Mouse (Mus musculus) hindbrain, embryonic 10.5 days (tissue): ENCODE measurements around the gene Vps26a. TPM values are rescaled to one million over a fixed set of nuclear protein-coding genes. Genes with fewer than 3 reads are reported as not detected.
A peak's percentile ranks its signal among the peaks of the same experiment; 100 is the strongest.
"Not testable (repeated sequence)": the region's sequence is repeated elsewhere in the genome, so short reads cannot be mapped to it uniquely, and the experiment has no call there.

Experiments used
- DNase-seq: peaks from one replicate; pipeline ENCODE4 v3.0.0-alpha.2; 2017; ENCODE audit warnings: low spot score
- H3K27ac ChIP-seq: fragments of 300-500 bp; sonication (generic); 2 replicates; pipeline ENCODE4 v1.5.1; 2016; ENCODE audit warnings: mild to moderate bottlenecking, moderate library complexity
- H3K27me3 ChIP-seq: fragments of 300-500 bp; sonication (generic); 2 replicates; pipeline ENCODE4 v1.6.1; 2016; ENCODE audit warnings: mild to moderate bottlenecking; ENCODE audit not compliant: poor library complexity, insufficient read depth, severe bottlenecking
- H3K36me3 ChIP-seq: fragments of 300-500 bp; sonication (generic); 2 replicates; pipeline ENCODE4 v1.6.1; 2016; ENCODE audit warnings: mild to moderate bottlenecking, moderate library complexity
- H3K4me1 ChIP-seq: fragments of 300-500 bp; sonication (generic); replicated peaks from 2 replicates; pipeline ENCODE4 v1.6.1; 2016; ENCODE audit warnings: mild to moderate bottlenecking
- H3K4me3 ChIP-seq: fragments of 300-500 bp; sonication (generic); 2 replicates; pipeline ENCODE4 v1.5.1; 2016; ENCODE audit warnings: mild to moderate bottlenecking, moderate library complexity
- H3K9me3 ChIP-seq: fragments of 300-500 bp; sonication (generic); 2 replicates; pipeline ENCODE4 v1.6.1; 2016; ENCODE audit warnings: mild to moderate bottlenecking, moderate library complexity
- WGBS: fragments of 180-500 bp; shearing (Covaris S2); methylation state at CpG from one replicate; pipeline ENCODE4 v1.1.7; 2016; 5-methylcytosine and 5-hydroxymethylcytosine counted together
- polyA plus RNA-seq: library from polyadenylated mRNA; unstranded; fragments of >200 nt; fragmentation: Nextera tagmentation; extraction: Ambion mirVana; gene quantifications from 2 replicates; pipeline ENCODE4 v1.2.1, GENCODE M21; 2016

Vps26a gene
- polyA plus RNA-seq, 1 experiment from 2014 or later, result 78.4 TPM

DNA sequence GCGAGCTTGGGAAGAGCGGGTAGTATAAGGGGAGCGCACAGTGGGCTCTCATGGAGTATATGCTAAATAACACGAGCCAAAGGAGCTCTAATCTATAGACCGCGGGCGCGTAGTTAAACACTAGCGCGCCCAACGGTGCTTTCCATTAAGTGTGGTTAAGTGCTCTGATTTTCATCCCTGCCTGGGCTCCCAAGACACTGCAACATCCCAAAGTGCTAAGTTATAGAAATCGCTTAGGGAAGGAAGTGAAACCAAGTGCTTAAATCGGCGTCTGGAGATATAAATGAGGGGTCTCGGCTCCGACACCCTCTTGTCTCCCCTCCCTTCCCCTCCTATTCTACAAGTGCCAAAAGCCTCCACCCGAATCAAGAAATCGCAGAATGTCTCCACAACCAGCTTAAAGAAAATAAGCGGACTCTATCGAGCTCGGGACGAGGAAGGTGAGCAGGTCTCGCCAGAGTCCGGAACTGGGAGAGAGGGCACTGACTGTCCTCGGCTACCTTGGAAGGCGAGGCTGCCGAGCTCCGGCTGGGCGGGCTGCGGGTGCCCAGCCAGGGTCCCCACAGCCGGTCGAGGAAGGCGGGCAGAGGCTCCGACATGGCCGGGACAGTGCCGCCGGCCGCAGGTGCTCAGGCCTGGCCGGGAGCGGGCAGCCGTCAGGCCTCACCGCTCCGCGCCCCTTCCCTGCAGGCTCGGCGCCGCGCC is 575 bp downstream of the Vps26a start:
- peak; percentile 46 for DNase-seq
- Histone ChIP-seq H3K9me3 (no peaks in the 10 kb centered on the region), H3K4me1 (peaks cover 21% of the 10 kb centered on the region), H3K4me3 (peak overlapping the region; percentile 83), H3K27me3 (no peaks in the 10 kb centered on the region), H3K27ac (peak overlapping the region; percentile 93), H3K36me3 (no peaks in the 10 kb centered on the region)
- under 1% methylated on average over 48 of the region's 48 CpGs for WGBS

GRCm38 (mm10) chr10:62481108-62481852 is 5.3 kb downstream of the Vps26a start:
- Histone ChIP-seq H3K4me3 (no peak overlapping the region), H3K36me3 (peaks cover 17% of the 10 kb centered on the region), H3K27ac (no peak overlapping the region), H3K4me1 (peaks cover 8% of the 10 kb centered on the region), H3K9me3 (no peaks in the 10 kb centered on the region), H3K27me3 (no peaks in the 10 kb centered on the region)
- no peak for DNase-seq
- WGBS, result 75% methylated on average over 7 of the region's 7 CpGs

- H3K9me3 ChIP-seq, result no peaks in the 10 kb centered on the region
- no peaks in the 10 kb centered on the region for H3K27me3 ChIP-seq
- peaks cover 23% of the 10 kb centered on the region for H3K36me3 ChIP-seq
- DNase-seq, result no peak
- H3K27ac ChIP-seq, result no peak overlapping the region
- H3K4me1 ChIP-seq, result no peaks in the 10 kb centered on the region
- 78% methylated on average over 2 of the region's 2 CpGs for WGBS
- H3K4me3 ChIP-seq, result no peak overlapping the region
These were observed 9.6 kb downstream of the Vps26a start for GRCm38 (mm10) chr10:62476980-62477379.

- Histone ChIP-seq H3K27me3 (no peaks in the 10 kb centered on the region), H3K4me3 (no peak overlapping the region), H3K4me1 (no peaks in the 10 kb centered on the region), H3K27ac (no peak overlapping the region), H3K9me3 (no peaks in the 10 kb centered on the region), H3K36me3 (peaks cover 23% of the 10 kb centered on the region)
- 93% methylated on average over 10 of the region's 10 CpGs for WGBS
- no peak for DNase-seq
These were observed 11.7 kb downstream of the Vps26a start for GRCm38 (mm10) chr10:62474944-62475343.

- Histone ChIP-seq H3K4me1 (no peaks in the 10 kb centered on the region), H3K27me3 (no peaks in the 10 kb centered on the region), H3K9me3 (no peaks in the 10 kb centered on the region), H3K27ac (no peak overlapping the region), H3K4me3 (no peak overlapping the region), H3K36me3 (peaks cover 30% of the 10 kb centered on the region)
- no peak for DNase-seq
- 83% methylated on average over 5 of the region's 5 CpGs for WGBS
These were observed 15.5 kb downstream of the Vps26a start for GRCm38 (mm10) chr10:62471105-62471504.

- Histone ChIP-seq H3K27ac (no peak overlapping the region), H3K36me3 (peaks cover 35% of the 10 kb centered on the region), H3K9me3 (no peaks in the 10 kb centered on the region), H3K4me1 (no peaks in the 10 kb centered on the region), H3K27me3 (no peaks in the 10 kb centered on the region), H3K4me3 (no peak overlapping the region)
- 93% methylated on average over 4 of the region's 4 CpGs for WGBS
- DNase-seq, result no peak
These were observed 16.9 kb downstream of the Vps26a start for GRCm38 (mm10) chr10:62469736-62470135.

GRCm38 (mm10) chr10:62461321-62461720 is 25.3 kb downstream of the Vps26a start:
- H3K36me3 ChIP-seq, result peaks cover 90% of the 10 kb centered on the region

GRCm38 (mm10) chr10:62452001-62452400 is 34.6 kb downstream of the Vps26a start:
- not testable (repeated sequence) for H3K27ac ChIP-seq, H3K27me3 ChIP-seq, DNase-seq, H3K9me3 ChIP-seq, H3K4me3 ChIP-seq
- H3K4me1 ChIP-seq, result peaks cover 21% of the 10 kb centered on the region
- peaks cover 30% of the 10 kb centered on the region for H3K36me3 ChIP-seq
- 67% methylated on average over 11 of the region's 11 CpGs for WGBS

More at GRCm38 (mm10) chr10:62461321-62461720, 25.3 kb downstream of the Vps26a start:
- Histone ChIP-seq H3K9me3 (no peaks in the 10 kb centered on the region), H3K27me3 (no peaks in the 10 kb centered on the region), H3K4me1 (no peaks in the 10 kb centered on the region), H3K4me3 (no peak overlapping the region), H3K27ac (no peak overlapping the region)
- DNase-seq, result no peak

- DNase-seq, result no peak
- 43% methylated on average over 18 of the region's 18 CpGs for WGBS
- Histone ChIP-seq H3K9me3 (no peaks in the 10 kb centered on the region), H3K4me1 (peaks cover 21% of the 10 kb centered on the region), H3K27ac (peak overlapping the region; percentile 99), H3K4me3 (peak overlapping the region; percentile 92), H3K36me3 (peaks cover 30% of the 10 kb centered on the region), H3K27me3 (no peaks in the 10 kb centered on the region)
These were observed 36.3 kb downstream of the Vps26a start for GRCm38 (mm10) chr10:62450280-62450640.

DNA sequence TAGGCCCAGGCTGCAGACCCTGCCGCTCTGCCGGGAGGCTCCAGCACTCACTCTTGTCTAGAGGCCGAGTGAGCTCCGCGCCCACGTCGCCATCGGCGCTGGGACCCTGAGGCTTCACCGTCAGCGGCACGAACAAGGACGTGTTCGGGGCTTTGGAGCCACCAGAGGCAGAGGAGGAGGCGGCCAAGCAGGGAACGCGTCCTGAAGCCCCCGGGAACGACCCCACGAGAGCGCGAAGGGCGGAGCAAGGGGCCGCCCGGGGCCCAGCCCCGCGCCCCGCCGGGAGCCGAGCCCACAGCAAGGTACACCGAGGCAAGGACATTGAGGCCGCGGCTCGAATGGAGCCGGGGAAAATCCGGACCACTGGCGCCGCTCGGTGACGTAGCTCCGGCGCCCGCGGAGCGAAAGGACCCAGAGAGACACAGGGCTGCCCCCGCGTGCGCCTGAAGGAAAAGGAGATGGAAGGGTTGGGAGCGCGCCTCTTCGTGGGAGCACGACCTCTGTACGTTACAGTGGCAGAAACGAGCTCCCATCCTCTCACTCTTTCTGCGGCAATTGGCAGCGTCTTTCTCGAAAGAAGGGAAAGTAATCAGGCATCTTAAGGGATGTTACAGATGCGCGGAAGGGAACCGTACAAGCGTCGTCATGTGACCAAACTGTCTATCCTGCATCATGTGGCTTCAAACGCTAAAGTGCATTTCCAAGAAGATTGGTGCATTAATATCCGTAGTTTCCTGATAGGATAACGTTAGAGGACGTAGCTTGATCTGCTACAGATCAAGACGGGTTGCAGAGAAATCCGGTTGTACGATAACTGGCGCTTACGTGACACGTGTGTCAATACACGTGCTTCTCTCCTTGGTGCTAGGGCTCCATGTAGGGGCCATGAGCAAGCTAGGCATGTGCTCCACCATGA is 37.0 kb downstream of the Vps26a start, which contains the start of the genes 4930507D05Rik and Supv3l1:
Gene 4930507D05Rik, plus strand, starts transcription at position 126 of the 916 bp plus-strand sequence.
Gene Supv3l1, minus strand, starts transcription at position 375 of the 916 bp plus-strand sequence.
- Histone ChIP-seq H3K4me1 (peaks cover 21% of the 10 kb centered on the region), H3K4me3 (peak within 1 kb of the TSS; percentile 92), H3K9me3 (no peaks in the 10 kb centered on the region), H3K27ac (peak within 1 kb of the TSS; percentile 99), H3K36me3 (peaks cover 32% of the 10 kb centered on the region), H3K27me3 (no peaks in the 10 kb centered on the region)
- peak; percentile 90 for DNase-seq
- under 1% methylated on average over 73 of the region's 73 CpGs for WGBS

DNA sequence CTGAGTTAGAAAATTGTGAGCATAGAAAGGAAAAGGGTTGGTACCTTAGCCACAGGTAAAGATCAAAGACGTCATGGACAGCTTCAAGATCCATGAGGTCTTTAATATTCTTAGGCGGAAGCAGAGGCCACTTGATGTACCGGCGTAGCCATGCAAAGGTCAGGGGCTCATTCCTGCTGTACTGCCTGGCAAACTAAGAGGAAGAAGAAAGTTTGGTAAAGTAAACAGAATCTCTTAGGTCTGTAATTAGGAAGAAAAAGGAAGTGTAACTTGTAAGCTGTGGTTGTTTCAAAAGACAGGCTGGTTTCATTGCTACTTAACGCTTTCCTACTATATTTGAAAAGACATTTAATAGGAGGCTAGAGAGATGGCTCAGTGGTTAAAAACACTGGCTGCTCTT is 56.2 kb downstream of the Vps26a start:
- no peak overlapping the region for H3K4me3 ChIP-seq
- no peaks in the 10 kb centered on the region for H3K4me1 ChIP-seq
- peaks cover 79% of the 10 kb centered on the region for H3K36me3 ChIP-seq
- no peaks in the 10 kb centered on the region for H3K9me3 ChIP-seq
- H3K27me3 ChIP-seq, result no peaks in the 10 kb centered on the region
- no peak overlapping the region for H3K27ac ChIP-seq
- WGBS, result 96% methylated on average over 5 of the region's 5 CpGs
- DNase-seq, result no peak

DNA sequence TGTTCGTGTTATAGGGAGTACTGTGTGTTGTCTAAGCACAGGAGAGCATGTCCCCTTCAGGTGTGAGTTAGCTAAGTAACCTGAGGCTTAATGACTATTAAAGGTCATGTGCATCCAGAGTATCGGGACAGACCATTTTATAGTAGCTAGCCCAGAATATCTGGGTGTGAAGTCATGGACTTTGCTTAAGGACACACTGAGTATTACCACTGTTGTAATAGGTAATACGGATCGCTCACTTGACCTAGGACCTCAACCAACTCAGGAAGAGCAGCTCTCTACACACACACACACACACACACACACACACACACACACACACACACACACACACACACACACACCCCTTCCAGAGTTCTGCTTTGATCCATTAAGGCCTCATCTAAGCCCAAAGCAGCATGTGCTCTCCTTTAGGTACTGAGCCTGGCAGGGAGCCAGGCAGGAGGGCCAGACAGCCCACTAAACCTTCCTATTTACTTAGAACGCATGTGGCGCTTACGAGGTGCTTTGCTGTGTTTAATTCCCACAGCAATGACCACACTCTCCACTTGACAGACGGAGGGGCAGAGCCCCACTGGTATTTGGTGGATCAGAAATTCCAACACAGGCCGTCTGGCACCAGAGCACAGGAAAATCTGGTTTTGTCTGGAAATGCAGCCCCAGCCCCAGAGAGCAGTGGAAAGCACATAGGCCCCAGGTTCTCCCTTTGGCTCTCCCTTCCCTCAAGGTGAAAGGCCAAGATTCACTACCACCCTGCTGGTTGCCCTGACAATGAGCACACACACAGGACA is 61.3 kb downstream of the Vps26a start:
- Histone ChIP-seq H3K27ac (no peak overlapping the region), H3K9me3 (no peaks in the 10 kb centered on the region), H3K4me3 (no peak overlapping the region), H3K27me3 (no peaks in the 10 kb centered on the region), H3K36me3 (peaks cover 28% of the 10 kb centered on the region), H3K4me1 (no peaks in the 10 kb centered on the region)
- 57% methylated on average over 9 of the region's 9 CpGs for WGBS
- no peak for DNase-seq
